Mouse (Mus musculus) heart, adult 2 months (tissue): Measurements from ENCODE around the gene Ryr3.

ENCODE experiments used
- CTCF ChIP-seq: fragments of 200-600 bp; IDR thresholded peaks from 2 replicates; pipeline ENCODE4 v1.8.1; 2022; ENCODE audit warnings: antibody characterized with exemption, mild to moderate bottlenecking, moderate library complexity
- POLR2A ChIP-seq: fragments of 200-500 bp; IDR thresholded peaks from 2 replicates; pipeline ENCODE4 v1.6.1; 2011; ENCODE audit warnings: mild to moderate bottlenecking, low read depth, low read length, control low read depth; ENCODE audit not compliant: insufficient read depth

- no peak for TF ChIP-seq CTCF
- TF ChIP-seq POLR2A = no peak
Measured at GRCm38 (mm10) chr2:112593322-112593721, 623.6 kb downstream of the Ryr3 start.
